Mouse (Mus musculus): ENCODE measurements around the gene Zfp609. TPM values are rescaled to one million over a fixed set of nuclear protein-coding genes. Genes with fewer than 3 reads are reported as not detected.
"Not testable (repeated sequence)": the region's sequence is repeated elsewhere in the genome, so short reads cannot be mapped to it uniquely, and the experiment has no call there.

Zfp609 gene
- total RNA-seq, 2 experiments from 2014 or later, result 23.0 to 28.2 TPM

DNA sequence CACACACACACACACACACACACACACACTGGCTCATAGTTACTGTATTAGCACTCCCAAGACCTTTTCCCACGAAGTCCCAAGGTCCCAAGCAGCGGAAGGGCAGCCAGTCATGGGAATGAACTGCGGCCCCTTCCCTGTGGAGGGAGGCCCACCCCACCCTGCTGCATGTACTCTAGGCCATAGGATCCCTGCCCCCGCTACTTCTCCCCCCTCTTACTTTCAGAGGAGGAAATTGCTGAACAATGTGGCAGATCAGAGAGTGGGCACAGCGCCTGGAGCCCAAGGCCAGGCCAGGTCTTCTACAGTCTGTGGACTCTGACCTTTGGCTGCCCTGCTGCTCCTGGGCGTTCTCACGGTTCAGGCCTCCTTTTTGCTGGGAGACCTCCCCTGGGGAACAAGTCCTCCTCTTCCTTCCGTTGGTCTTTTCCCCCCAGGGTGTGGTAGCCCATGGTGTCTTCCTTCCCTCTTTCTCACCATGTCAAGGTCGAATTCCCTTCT lies 155.9 kb downstream of the Zfp609 start:
- DNase-seq, result peak; percentile 31

DNA sequence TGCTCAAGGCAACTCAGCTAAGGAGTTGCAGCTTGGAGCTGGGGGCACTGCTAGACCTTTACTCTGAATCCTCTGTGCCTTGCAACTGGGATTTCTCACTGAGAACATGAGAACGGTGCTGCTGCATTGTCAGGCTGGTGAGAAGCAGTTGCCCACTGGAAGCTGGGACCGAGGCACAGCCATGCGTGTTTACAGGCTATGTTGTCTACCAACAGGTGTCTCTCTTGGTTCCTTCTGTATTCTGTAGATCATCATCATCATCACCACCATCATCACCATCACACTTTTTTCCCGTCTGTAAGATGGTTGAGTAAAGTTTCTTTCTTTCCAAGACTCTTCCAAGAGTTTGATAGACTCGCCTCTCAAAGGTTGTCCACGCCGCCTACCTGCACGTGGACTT lies 159.7 kb downstream of the Zfp609 start, which contains the start of gene Oaz2:
Gene Oaz2 (plus strand): TSS at position 301 of the 400 bp plus-strand sequence.
- DNase-seq, result no peak

DNA sequence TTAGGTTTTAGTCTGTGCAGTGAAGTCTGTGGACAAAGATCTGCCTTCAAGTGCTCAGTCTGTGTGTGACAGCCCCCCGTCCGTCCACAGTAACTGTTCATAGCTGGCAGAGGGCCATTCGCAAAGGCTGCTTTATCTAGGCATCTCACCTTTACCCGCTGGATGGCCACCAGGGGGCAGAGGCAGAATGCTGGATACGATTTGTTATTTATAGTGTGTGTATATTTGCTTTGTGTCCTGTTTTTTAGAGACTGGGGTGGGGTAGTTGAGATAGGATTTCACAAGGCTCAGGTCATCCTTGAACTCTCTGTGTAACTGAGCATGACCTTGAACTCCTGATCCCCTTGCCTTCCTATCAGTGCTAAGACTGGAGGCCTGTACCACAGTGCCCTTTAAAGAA lies 161.3 kb downstream of the Zfp609 start:
- peak; percentile 74 for DNase-seq

DNA sequence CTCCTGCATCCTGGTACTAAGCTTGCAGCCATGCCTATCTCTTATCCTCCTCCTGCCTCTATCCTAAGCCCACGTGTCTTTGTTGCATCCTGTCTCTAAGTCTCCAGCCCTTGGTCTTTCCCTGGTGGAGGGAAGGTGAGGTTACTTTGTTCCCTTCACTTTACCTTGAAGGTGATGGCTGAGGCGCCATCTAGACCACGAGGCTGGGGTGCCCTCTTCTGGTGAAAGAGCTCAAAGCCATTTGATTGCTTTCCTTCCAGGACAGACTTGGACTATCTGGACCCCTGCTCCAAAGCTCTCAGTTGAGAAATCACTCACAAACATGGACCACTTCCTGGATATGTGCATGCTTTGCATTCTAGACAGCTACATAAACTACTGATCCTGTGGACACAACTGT lies 163.2 kb downstream of the Zfp609 start:
- peak; percentile 65 for DNase-seq

DNA sequence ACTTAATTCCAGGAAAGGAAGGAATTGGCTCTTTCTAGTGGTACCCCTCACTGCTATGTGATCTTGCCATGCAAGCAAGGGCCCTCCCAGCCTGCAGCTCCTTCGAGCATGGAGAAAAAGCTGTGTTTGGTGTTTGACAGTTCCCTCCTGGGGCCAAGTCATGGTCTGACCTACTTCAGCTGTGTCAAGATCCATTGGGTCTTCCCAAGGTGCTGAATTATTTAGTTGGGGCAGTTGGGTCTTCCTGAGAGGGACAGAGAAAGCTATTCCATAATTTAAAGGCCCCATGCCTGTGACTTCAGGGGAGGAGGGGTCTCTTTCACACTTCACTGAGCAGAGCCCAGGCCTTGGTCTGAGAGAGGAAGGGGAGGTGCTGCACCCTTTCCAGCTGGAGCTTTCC lies 165.9 kb downstream of the Zfp609 start:
- no peak for DNase-seq

DNA sequence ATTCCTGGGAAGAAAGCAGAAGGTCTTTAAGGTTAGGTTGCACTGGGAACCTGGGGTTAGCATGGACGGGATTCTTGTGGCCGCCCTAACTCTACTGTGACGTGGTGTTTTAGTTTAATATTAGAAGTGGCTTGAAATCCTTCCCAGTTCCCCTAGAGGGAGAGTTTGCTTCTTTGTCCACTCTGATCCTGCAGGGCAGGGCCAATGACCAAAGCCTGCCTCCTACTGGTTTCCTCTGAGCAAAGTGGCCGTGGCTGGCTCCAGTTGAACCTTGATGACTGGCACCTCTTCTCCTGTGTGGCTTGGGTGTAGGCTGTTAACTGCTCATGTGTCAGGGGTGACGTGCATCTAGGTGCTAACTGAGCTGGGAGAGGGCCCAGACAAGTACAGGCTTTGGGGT lies 166.3 kb downstream of the Zfp609 start:
- no peak for DNase-seq

DNA sequence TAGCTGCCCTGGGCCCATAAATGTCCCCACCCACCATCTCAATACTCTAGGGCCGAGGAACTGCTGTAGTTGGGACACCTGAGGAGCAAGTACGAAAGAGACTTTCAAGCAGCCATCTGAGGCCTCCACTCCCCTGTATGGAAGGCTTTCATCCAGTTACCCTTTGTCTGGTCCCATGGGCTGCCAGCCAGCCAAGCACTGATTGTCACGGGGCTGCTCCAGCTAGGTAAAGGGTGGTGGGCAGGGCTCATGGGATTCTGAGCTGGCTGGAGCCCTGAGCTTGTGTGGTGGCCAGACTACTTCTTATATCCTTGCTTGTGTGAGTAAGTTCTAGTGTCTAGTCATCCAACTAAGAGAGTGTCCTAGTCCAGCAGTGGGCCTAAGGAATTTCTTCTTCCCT lies 170.1 kb downstream of the Zfp609 start:
- DNase-seq, result no peak

DNA sequence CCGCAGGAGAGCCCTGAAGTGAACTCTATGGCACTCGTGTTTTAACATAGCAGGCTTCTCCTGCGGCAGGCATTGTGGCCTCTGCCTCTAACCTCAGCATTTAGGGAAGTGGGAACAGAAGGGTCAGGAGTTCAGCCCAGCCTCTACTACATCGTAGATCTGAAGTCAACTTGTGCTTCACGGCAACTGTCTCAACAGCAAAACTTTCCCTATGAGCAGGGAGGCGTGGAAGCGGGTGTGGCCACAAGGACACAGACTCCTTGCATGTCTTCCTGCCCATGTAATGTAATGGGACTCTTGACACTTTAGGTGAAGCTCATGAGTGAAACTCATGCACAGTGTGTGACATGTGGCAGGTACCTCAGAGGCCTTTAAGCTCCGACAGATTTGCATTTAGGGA lies 171.8 kb downstream of the Zfp609 start:
- DNase-seq, result no peak

DNA sequence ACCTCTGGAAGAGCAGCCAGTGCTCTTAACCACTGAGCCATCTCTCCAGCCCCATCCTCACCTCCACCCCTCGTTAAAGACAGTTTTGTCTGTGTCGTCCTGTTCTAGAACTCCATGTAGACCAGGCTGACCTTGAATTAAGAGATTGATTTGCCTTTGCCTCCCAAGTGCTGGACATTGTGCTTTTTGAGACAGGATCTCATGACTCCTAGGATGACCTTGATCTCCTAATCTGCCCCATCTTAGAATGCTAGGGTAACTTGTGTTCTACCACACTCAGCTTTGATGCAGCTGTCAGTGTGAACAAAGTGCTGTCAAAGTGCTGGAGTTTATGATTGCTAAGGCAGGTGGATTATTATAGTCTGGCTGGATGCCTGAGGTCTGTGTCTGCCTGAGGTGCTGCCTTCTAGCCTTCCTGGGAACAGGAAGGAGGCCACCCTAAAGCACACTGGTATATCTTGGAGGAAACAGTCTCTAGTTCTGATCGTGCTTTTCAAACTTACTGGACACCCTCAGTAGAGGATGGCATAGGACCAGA lies 172.6 kb downstream of the Zfp609 start:
- DNase-seq, result no peak

DNA sequence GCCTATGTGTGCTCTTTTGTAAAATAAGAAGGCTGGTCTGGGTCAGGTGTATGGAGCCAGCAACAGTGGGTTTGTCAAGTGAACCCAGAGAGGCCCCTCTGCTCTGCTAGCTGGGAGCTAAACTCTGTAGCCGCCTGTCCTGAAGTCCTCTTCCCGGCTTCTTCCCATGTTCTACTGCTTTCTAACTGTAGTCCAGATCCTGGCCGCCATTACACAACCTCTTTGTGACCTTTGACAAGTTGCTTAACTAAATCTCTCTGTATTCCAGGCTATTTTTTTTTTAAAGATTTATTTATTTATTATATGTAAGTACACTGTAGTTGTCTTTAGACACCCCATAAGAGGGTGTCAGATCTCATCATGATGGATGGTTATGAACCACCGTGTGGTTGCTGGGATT lies 173.6 kb downstream of the Zfp609 start:
- no peak for DNase-seq

DNA sequence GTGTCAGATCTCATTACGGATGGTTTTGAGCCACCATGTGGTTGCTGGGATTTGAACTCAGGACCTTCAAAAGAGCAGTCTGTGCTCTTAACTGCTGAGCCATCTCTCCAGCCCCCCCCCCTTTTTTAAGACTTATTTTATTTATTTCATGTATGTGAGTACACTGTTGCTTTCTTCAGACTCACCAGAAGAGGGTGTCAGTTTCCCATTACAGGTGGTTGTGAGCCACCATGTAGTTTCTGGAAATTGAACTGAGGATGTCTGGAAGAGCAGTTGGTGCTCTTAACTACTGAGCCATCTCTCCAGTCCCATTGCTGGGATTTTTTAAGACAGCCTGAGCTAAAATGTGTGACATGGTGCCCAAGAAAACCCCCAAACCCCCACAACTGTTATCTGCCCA lies 175.4 kb downstream of the Zfp609 start:
- DNase-seq, result not testable (repeated sequence)

DNA sequence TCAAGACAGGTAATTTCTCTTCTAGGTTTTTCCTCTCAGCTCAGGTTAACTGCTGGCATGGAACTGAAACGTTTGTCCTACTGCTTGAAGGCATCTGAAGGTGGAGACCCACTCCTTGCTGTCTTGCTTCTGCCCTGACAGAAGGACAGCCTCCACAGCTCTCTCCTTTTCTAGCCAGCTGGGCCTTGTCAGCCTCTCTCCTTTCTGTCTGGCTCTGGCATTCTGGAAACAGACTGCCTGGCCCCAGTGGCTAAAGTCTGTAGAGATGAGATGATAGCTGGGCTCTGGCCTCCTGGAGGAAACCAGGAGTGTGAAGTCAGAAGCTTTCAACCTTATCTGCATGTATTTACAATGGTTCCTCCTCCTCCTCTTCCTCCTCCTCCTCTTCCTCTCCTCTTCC lies 177.4 kb downstream of the Zfp609 start:
- DNase-seq, result no peak

DNA sequence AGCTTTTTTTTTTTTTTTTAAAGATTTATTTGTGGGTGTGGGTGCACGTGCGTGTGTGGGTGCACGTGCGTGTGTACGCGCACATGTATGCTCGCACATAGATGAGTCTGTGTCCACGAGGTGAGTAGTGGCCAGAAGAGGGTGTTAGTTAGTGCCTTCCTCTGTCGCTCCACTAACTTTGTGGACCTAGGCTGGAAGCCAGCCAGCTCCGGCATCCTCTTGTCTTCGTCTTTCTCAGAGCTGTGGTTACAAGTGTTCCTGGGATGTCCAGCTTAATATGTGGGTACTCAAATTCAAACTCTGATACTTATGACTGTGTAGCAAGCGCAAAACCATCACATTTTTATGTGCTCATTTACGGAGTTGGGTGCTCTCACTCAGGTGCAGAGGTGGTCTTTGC lies 178.6 kb downstream of the Zfp609 start:
- no peak for DNase-seq

DNA sequence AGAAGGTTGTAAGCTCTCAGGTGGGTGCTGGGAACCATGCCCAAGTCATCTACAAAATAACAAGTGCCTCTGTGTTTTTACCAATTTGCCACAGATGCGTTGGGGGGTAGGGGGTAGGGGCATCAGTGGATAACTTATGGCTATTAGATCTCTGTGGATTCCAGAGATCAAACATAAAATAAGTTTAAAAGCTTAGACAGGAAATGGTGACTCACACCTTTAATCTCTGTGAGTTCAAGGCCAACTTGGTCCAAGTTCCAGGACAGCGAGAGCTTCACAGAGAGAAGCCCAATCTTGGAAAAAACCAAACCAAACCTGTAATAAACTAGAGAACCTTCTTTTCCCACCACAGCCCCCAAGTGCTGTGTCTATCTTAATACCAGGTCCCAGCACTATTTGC lies 180.6 kb downstream of the Zfp609 start:
- DNase-seq, result no peak

DNA sequence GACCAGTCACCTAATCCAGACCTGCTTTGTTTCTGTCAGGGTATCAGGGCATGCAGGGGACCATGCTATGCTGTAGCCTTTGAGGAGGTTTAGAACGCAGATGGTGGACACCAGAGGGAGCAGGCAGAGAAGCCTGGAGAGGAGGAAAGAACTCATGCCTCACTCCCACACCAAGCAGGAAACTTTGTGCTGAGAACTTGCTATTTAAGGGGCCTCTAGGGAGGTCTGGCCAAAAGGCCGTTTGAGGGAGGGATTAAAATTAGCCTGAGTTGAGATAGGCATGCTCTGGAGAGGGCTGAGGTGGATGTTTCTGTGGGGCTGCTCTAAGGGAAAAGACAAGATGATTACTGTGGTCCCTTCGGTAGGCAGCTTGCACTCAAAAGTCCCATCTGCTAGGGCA lies 181.4 kb downstream of the Zfp609 start:
- no peak for DNase-seq

DNA sequence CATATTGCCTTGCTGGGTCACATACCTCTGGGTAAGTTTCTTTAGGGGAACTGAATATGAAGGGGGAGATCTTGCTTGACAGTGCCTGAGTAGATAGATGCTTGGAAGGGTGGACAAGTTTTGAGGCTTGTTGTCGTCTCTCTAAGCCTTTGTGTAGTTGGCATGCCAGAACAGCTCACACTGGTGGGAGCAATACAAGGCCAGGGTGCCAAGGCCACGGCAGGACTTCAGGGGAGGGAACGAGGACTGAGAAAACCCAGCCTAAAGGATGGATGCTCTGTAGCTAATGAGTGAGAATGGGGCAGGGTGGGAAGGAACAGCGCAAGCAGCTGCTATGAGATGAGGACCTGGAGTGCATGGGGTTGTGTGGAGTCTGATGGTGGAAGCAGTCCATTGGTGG lies 182.4 kb downstream of the Zfp609 start:
- no peak for DNase-seq

DNA sequence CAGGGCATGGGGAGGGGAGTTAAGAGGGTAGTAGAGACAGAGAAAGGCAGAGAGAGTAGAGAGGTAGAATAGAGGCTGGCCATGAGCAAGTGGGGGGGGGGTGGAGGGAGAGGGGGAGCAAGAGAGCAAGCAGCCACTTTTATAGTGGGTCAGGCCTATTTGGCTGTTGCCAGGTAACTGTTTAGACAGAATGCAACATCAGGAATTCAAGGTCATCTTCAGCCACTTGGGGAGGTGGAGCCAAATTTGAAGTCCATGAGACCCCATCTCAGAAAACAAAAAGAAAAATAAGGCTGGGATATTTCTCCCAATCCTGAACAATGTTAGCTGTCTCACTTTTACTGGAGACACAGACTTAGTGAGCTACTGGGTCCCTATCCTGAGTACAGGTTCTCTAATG lies 184.8 kb downstream of the Zfp609 start:
- no peak for DNase-seq

Other genes with a start within 250 kb of the Zfp609 start
- 10 to 100 TPM; 11.4 to 17.3 TPM for gene Plekho2, start 247.5 kb downstream of the Zfp609 start, total RNA-seq (2021)
- 1 to 10 TPM in 1 of 2 experiments, under 1 TPM in 1; 0.92 to 1.4 TPM for gene Pif1, start 240.4 kb downstream of the Zfp609 start, total RNA-seq (2021)
- 1 to 10 TPM; 2.4 to 4.0 TPM for gene Rbpms2, start 197.9 kb downstream of the Zfp609 start, total RNA-seq (2021)
- gene Oaz2, start 159.6 kb downstream of the Zfp609 start, total RNA-seq (2021), result 100 to 1,000 TPM; 248 to 260 TPM
- 10 to 100 TPM in 1 of 2 experiments, 1 to 10 TPM in 1; 9.2 to 10.9 TPM for gene Pclaf, start 62.7 kb upstream of the Zfp609 start, total RNA-seq (2021)
- 10 to 100 TPM; 18.0 to 18.3 TPM for gene Trip4, start 81.2 kb upstream of the Zfp609 start, total RNA-seq (2021)
- 10 to 100 TPM in 1 of 2 experiments, 1 to 10 TPM in 1; 7.2 to 12.4 TPM for gene Csnk1g1, start 81.4 kb upstream of the Zfp609 start, total RNA-seq (2021)
- gene Ppib, start 232.7 kb upstream of the Zfp609 start, total RNA-seq (2021), result 100 to 1,000 TPM; 204 to 237 TPM
- 1 to 10 TPM in 1 of 2 experiments, under 1 TPM in 1; 0.80 to 1.4 TPM for gene Snx22, start 242.2 kb upstream of the Zfp609 start, total RNA-seq (2021)

Data from gastrocnemius, postnatal 10 days (tissue).